Mouse (Mus musculus): Measurements from ENCODE around the gene Setd1b. TPM values are rescaled to one million over a fixed set of nuclear protein-coding genes. Genes with fewer than 3 reads are reported as not detected.

Setd1b gene
- polyA plus RNA-seq, 1 experiment from 2014 or later, result 7.4 TPM

- no peak overlapping the region for H3K27ac ChIP-seq (replicated peaks)
- H3K9me3 ChIP-seq (replicated peaks), result no peaks in the 10 kb centered on the region
- DNase-seq (ENCODE audit: low spot score), result no peak
- no peaks in the 10 kb centered on the region for H3K4me1 ChIP-seq
- WGBS, result 92% methylated on average over 15 of the region's 15 CpGs
- H3K27me3 ChIP-seq (ENCODE audit: low read depth, poor library complexity, severe bottlenecking), result no peaks in the 10 kb centered on the region
- H3K36me3 ChIP-seq, result peaks cover 92% of the 10 kb centered on the region
- no peak overlapping the region for H3K4me3 ChIP-seq
Observed at GRCm38 (mm10) chr5:123160341-123160740, 18.3 kb downstream of the Setd1b start.

GRCm38 (mm10) chr5:123162942-123163341 is 20.9 kb downstream of the Setd1b start:
- H3K4me3 ChIP-seq, result no peak overlapping the region
- no peak overlapping the region for H3K27ac ChIP-seq (replicated peaks)
- H3K4me1 ChIP-seq, result no peaks in the 10 kb centered on the region
- H3K36me3 ChIP-seq, result peaks cover 88% of the 10 kb centered on the region
- H3K9me3 ChIP-seq (replicated peaks), result no peaks in the 10 kb centered on the region
- 85% methylated on average over 9 of the region's 9 CpGs for WGBS
- peak; percentile 25 for DNase-seq (ENCODE audit: low spot score)
- H3K27me3 ChIP-seq (ENCODE audit: low read depth, poor library complexity, severe bottlenecking), result no peaks in the 10 kb centered on the region

GRCm38 (mm10) chr5:123166437-123166836 is 24.4 kb downstream of the Setd1b start:
- 91% methylated on average over 10 of the region's 10 CpGs for WGBS
- no peak overlapping the region for H3K4me3 ChIP-seq
- peaks cover 55% of the 10 kb centered on the region for H3K36me3 ChIP-seq
- no peaks in the 10 kb centered on the region for H3K27me3 ChIP-seq (ENCODE audit: low read depth, poor library complexity, severe bottlenecking)
- peaks cover 3% of the 10 kb centered on the region; the same call in 1 of the 2 replicates for H3K4me1 ChIP-seq
- no peaks in the 10 kb centered on the region for H3K9me3 ChIP-seq (replicated peaks)
- no peak overlapping the region for H3K27ac ChIP-seq (replicated peaks)
- no peak for DNase-seq (ENCODE audit: low spot score)

- no peak for DNase-seq (ENCODE audit: low spot score)
- 84% methylated on average over 5 of the region's 5 CpGs for WGBS
- Histone ChIP-seq H3K27ac (replicated peaks) (no peak overlapping the region), H3K9me3 (replicated peaks) (no peaks in the 10 kb centered on the region), H3K4me1 (peaks cover 15% of the 10 kb centered on the region), H3K27me3 (ENCODE audit: low read depth, poor library complexity, severe bottlenecking) (no peaks in the 10 kb centered on the region), H3K4me3 (no peak overlapping the region), H3K36me3 (peaks cover 44% of the 10 kb centered on the region)
Observed at GRCm38 (mm10) chr5:123167591-123167990, 25.6 kb downstream of the Setd1b start.

- DNase-seq (ENCODE audit: low spot score), result no peak
- Histone ChIP-seq H3K4me3 (no peak within 1 kb of the TSS), H3K4me1 (peaks cover 15% of the 10 kb centered on the region), H3K36me3 (peaks cover 27% of the 10 kb centered on the region), H3K9me3 (replicated peaks) (no peaks in the 10 kb centered on the region), H3K27me3 (ENCODE audit: low read depth, poor library complexity, severe bottlenecking) (no peaks in the 10 kb centered on the region), H3K27ac (replicated peaks) (no peak within 1 kb of the TSS)
- 88% methylated on average over 5 of the region's 5 CpGs for WGBS
Observed at GRCm38 (mm10) chr5:123169284-123169683, 27.3 kb downstream of the Setd1b start, which contains the start of gene Psmd9. Gene Psmd9 (plus strand): TSS chr5:123169413.

GRCm38 (mm10) chr5:123170365-123170764 is 28.4 kb downstream of the Setd1b start:
- Histone ChIP-seq H3K36me3 (peaks cover 21% of the 10 kb centered on the region), H3K4me3 (no peak overlapping the region), H3K27ac (replicated peaks) (no peak overlapping the region), H3K9me3 (replicated peaks) (no peaks in the 10 kb centered on the region), H3K4me1 (peaks cover 15% of the 10 kb centered on the region), H3K27me3 (ENCODE audit: low read depth, poor library complexity, severe bottlenecking) (no peaks in the 10 kb centered on the region)
- WGBS, result 80% methylated on average over 9 of the region's 9 CpGs
- no peak for DNase-seq (ENCODE audit: low spot score)

- H3K4me3 ChIP-seq, result peak overlapping the region; percentile 41
Observed at GRCm38 (mm10) chr5:123171646-123172350, 29.8 kb downstream of the Setd1b start.

GRCm38 (mm10) chr5:123178792-123179191 is 36.8 kb downstream of the Setd1b start:
- Histone ChIP-seq H3K4me3 (no peak overlapping the region), H3K27ac (replicated peaks) (no peak overlapping the region), H3K4me1 (no peaks in the 10 kb centered on the region), H3K27me3 (ENCODE audit: low read depth, poor library complexity, severe bottlenecking) (no peaks in the 10 kb centered on the region), H3K9me3 (replicated peaks) (peaks cover 9% of the 10 kb centered on the region; the same call in 1 of the 2 replicates), H3K36me3 (no peaks in the 10 kb centered on the region)
- DNase-seq (ENCODE audit: low spot score), result no peak
- 91% methylated on average over 5 of the region's 5 CpGs for WGBS

More at GRCm38 (mm10) chr5:123171646-123172350, 29.8 kb downstream of the Setd1b start:
- DNase-seq (ENCODE audit: low spot score), result peak; percentile 89
- H3K4me1 ChIP-seq, result peaks cover 15% of the 10 kb centered on the region
- WGBS, result 16% methylated on average over 22 of the region's 22 CpGs
- no peak overlapping the region for H3K27ac ChIP-seq (replicated peaks)
- H3K27me3 ChIP-seq (ENCODE audit: low read depth, poor library complexity, severe bottlenecking), result no peaks in the 10 kb centered on the region
- no peaks in the 10 kb centered on the region for H3K9me3 ChIP-seq (replicated peaks)
- peaks cover 7% of the 10 kb centered on the region for H3K36me3 ChIP-seq

- no peaks in the 10 kb centered on the region for H3K4me1 ChIP-seq
- no peak for DNase-seq (ENCODE audit: low spot score)
- WGBS, result 94% methylated on average over 15 of the region's 15 CpGs
Observed at GRCm38 (mm10) chr5:123180390-123180789, 38.4 kb downstream of the Setd1b start.

GRCm38 (mm10) chr5:123181536-123181935 is 39.5 kb downstream of the Setd1b start:
- DNase-seq (ENCODE audit: low spot score), result no peak

More at GRCm38 (mm10) chr5:123180390-123180789, 38.4 kb downstream of the Setd1b start:
- H3K27ac ChIP-seq (replicated peaks), result no peak overlapping the region
- no peak overlapping the region for H3K4me3 ChIP-seq
- H3K9me3 ChIP-seq (replicated peaks), result peaks cover 9% of the 10 kb centered on the region; the same call in 1 of the 2 replicates
- H3K27me3 ChIP-seq (ENCODE audit: low read depth, poor library complexity, severe bottlenecking), result no peaks in the 10 kb centered on the region
- H3K36me3 ChIP-seq, result no peaks in the 10 kb centered on the region

GRCm38 (mm10) chr5:123182651-123183050 is 40.7 kb downstream of the Setd1b start, which contains the start of gene Hpd:
Gene Hpd (minus strand): TSS chr5:123182727.
- Histone ChIP-seq H3K27ac (replicated peaks) (no peak within 1 kb of the TSS), H3K36me3 (no peaks in the 10 kb centered on the region)
- 86% methylated on average over 10 of the region's 10 CpGs for WGBS

More at GRCm38 (mm10) chr5:123181536-123181935, 39.5 kb downstream of the Setd1b start:
- Histone ChIP-seq H3K27ac (replicated peaks) (no peak overlapping the region), H3K4me3 (no peak overlapping the region), H3K4me1 (no peaks in the 10 kb centered on the region), H3K9me3 (replicated peaks) (peaks cover 9% of the 10 kb centered on the region; the same call in 1 of the 2 replicates), H3K27me3 (ENCODE audit: low read depth, poor library complexity, severe bottlenecking) (no peaks in the 10 kb centered on the region), H3K36me3 (no peaks in the 10 kb centered on the region)
- 78% methylated on average over 6 of the region's 6 CpGs for WGBS

GRCm38 (mm10) chr5:123185966-123186365 is 44.0 kb downstream of the Setd1b start:
- DNase-seq (ENCODE audit: low spot score), result no peak
- 90% methylated on average over 6 of the region's 6 CpGs for WGBS
- Histone ChIP-seq H3K4me3 (no peak overlapping the region), H3K27ac (replicated peaks) (no peak overlapping the region), H3K27me3 (ENCODE audit: low read depth, poor library complexity, severe bottlenecking) (no peaks in the 10 kb centered on the region), H3K9me3 (replicated peaks) (no peaks in the 10 kb centered on the region), H3K36me3 (no peaks in the 10 kb centered on the region), H3K4me1 (no peaks in the 10 kb centered on the region)

More at GRCm38 (mm10) chr5:123182651-123183050, 40.7 kb downstream of the Setd1b start, which contains the start of gene Hpd:
- no peak for DNase-seq (ENCODE audit: low spot score)
- Histone ChIP-seq H3K4me1 (no peaks in the 10 kb centered on the region), H3K4me3 (no peak within 1 kb of the TSS), H3K27me3 (ENCODE audit: low read depth, poor library complexity, severe bottlenecking) (no peaks in the 10 kb centered on the region), H3K9me3 (replicated peaks) (peaks cover 9% of the 10 kb centered on the region; the same call in 1 of the 2 replicates)

GRCm38 (mm10) chr5:123187306-123187705 is 45.3 kb downstream of the Setd1b start:
- H3K27me3 ChIP-seq (ENCODE audit: low read depth, poor library complexity, severe bottlenecking), result no peaks in the 10 kb centered on the region
- no peak overlapping the region for H3K4me3 ChIP-seq
- H3K36me3 ChIP-seq, result no peaks in the 10 kb centered on the region
- H3K27ac ChIP-seq (replicated peaks), result no peak overlapping the region
- H3K9me3 ChIP-seq (replicated peaks), result no peaks in the 10 kb centered on the region
- DNase-seq (ENCODE audit: low spot score), result no peak
- 91% methylated on average over 3 of the region's 3 CpGs for WGBS
- no peaks in the 10 kb centered on the region for H3K4me1 ChIP-seq
